Mouse (Mus musculus) heart, embryonic 14.5 days (tissue): ENCODE measurements at regions not wholly inside any gene's neighbourhood (a gene's known extent, or its start where the extent isn't known, plus 50 kb on each side); places are given as distances from the start of the nearest gene placed in this dataset.

Experiments
- ATAC-seq: fragments of 200-750 bp; cut with Nextera tagmentation; 2 replicates; pipeline ENCODE4 v1.8.0; 2017; ENCODE audit warnings: low read depth, moderate TSS enrichment; ENCODE audit not compliant: insufficient number of reproducible peaks, insufficient read depth, low FRiP score
- H3K27ac ChIP-seq, 2 experiments: fragments of 200-500 bp in 1 of 2; fragments of 300-500 bp in 1 of 2; sonication (generic) in 1 of 2; replicated peaks in 1 of 2; 2 replicates each; pipeline ENCODE4 v1.5.1; 2012 to 2014; ENCODE audit warnings: low read depth in 2 of 2, low read length in 2 of 2, control low read depth in 1 of 2, mild to moderate bottlenecking in 1 of 2, mixed read lengths in 1 of 2; ENCODE audit not compliant: control insufficient read depth in 1 of 2, insufficient read depth in 1 of 2
- H3K27me3 ChIP-seq: fragments of 300-500 bp; sonication (generic); 2 replicates; pipeline ENCODE4 v1.6.1; 2014; ENCODE audit warnings: mild to moderate bottlenecking, low read length, control low read depth; ENCODE audit not compliant: control insufficient read depth, insufficient read depth
- H3K36me3 ChIP-seq: fragments of 300-500 bp; sonication (generic); 2 replicates; pipeline ENCODE4 v1.6.1; 2014; ENCODE audit warnings: mild to moderate bottlenecking, control low read depth, low read length, mixed read lengths; ENCODE audit not compliant: control insufficient read depth, insufficient read depth
- H3K4me1 ChIP-seq, 2 experiments: fragments of 200-500 bp in 1 of 2; fragments of 300-500 bp in 1 of 2; sonication (generic) in 1 of 2; 2 replicates each; pipeline ENCODE4 v1.6.1; 2012 to 2014; ENCODE audit warnings: low read length in 2 of 2, control low read depth in 1 of 2, mixed read lengths in 1 of 2; ENCODE audit not compliant: control insufficient read depth in 2 of 2, insufficient read depth in 2 of 2
- H3K4me2 ChIP-seq: fragments of 300-500 bp; sonication (generic); 2 replicates; pipeline ENCODE4 v1.6.1; 2014; ENCODE audit warnings: mild to moderate bottlenecking, low read length
- H3K4me3 ChIP-seq, 2 experiments: fragments of 200-500 bp in 1 of 2; fragments of 300-500 bp in 1 of 2; sonication (generic) in 1 of 2; 2 replicates each; pipeline ENCODE4 v1.5.1; 2012 to 2014; ENCODE audit warnings: low read length in 2 of 2, mild to moderate bottlenecking in 2 of 2, control low read depth in 1 of 2, low read depth in 1 of 2, moderate library complexity in 1 of 2; ENCODE audit not compliant: control insufficient read depth in 1 of 2, insufficient read depth in 1 of 2
- H3K9ac ChIP-seq: fragments of 300-500 bp; sonication (generic); 2 replicates; pipeline ENCODE4 v1.6.1; 2014; ENCODE audit warnings: mild to moderate bottlenecking, low read length
- H3K9me3 ChIP-seq: fragments of 300-500 bp; sonication (generic); 2 replicates; pipeline ENCODE4 v1.6.1; 2016; ENCODE audit warnings: low read length, control low read depth; ENCODE audit not compliant: control insufficient read depth
- WGBS: fragments of 180-500 bp; shearing (Covaris S2); extraction: QIAGEN DNeasy Blood & Tissue Kit; methylation state at CpG from one replicate; pipeline ENCODE4 v1.1.7; 2014; 5-methylcytosine and 5-hydroxymethylcytosine counted together

DNA sequence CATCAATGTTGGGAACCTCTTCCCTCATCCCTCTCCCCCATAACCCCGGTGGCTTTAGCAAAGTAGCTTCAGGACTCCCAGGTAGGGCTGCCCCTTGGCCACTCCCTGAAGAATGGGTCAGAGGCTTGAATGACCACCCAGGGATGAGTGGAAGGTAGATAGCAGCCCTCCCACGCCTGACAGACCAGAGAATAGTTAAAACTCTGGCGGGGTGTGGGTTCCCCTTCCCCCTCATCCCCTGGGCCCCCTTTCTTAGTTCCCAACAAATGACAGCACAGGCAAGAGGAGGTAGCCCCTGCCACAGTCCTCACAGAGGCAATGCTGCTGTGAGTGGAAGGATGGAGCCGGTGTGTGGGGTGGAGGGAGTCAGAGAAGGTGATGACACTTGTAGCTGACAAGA lies 186.2 kb downstream of the Xxylt1 start:
- Histone ChIP-seq H3K36me3 (no peaks in the 10 kb centered on the region), H3K4me2 (no peak overlapping the region), H3K9ac (no peak overlapping the region), H3K4me3 (no peak overlapping the region), H3K27ac (no peak overlapping the region), H3K4me1 (no peaks in the 10 kb centered on the region), H3K9me3 (no peaks in the 10 kb centered on the region; the same call in 1 of the 2 replicates), H3K27me3 (no peaks in the 10 kb centered on the region)
- WGBS: 61% methylated on average over 4 of the region's 4 CpGs
- ATAC-seq: no peak

DNA sequence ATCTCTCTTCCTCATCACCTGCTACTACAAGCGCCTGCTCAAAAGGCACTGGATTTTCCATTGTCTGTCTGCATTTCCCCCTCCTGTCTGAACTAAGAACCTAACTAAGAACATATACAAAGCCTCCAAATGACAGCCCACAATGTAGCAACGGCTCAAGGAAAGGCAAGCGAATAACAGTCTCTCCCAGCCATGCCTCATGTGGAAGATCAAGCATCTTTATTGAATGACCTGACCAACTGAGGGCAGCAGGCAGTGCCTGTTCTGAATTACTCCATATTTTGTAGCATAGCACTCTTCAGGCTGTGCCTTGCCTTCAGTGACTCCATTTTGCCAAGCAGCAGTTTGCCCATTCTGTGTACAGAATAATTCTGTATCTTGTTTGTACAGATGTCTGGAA lies 183.9 kb downstream of the Xxylt1 start:
- Histone ChIP-seq H3K4me2 (no peak overlapping the region), H3K36me3 (no peaks in the 10 kb centered on the region), H3K9ac (no peak overlapping the region), H3K9me3 (no peaks in the 10 kb centered on the region), H3K27me3 (no peaks in the 10 kb centered on the region), H3K4me3 (no peak overlapping the region), H3K4me1 (no peaks in the 10 kb centered on the region), H3K27ac (no peak overlapping the region)
- 87% methylated on average over 3 of the region's 3 CpGs for WGBS
- no peak for ATAC-seq

DNA sequence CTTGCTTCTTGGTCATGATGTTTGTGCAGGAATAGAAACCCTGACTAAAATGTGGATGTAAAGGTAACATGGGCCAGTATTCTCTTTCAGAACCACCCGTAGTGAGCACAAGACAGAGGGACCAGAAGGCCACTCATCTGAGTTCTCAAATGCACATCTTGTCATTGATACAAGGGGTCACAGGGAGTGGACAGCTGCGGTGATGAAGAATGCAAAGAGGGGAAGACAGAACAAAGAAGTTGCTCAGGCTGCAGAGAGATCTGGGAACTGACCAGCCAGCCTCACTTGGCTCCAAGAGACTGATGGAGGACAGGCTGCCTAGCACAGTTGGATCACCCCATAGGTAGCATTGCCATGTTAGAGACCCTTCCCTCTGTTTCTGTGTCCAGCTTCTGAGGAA lies 181.1 kb downstream of the Xxylt1 start:
- Histone ChIP-seq H3K4me1 (no peaks in the 10 kb centered on the region), H3K4me3 (no peak overlapping the region), H3K27me3 (no peaks in the 10 kb centered on the region), H3K9ac (no peak overlapping the region), H3K27ac (no peak overlapping the region), H3K9me3 (peaks cover 18% of the 10 kb centered on the region; the same call in 1 of the 2 replicates), H3K36me3 (no peaks in the 10 kb centered on the region), H3K4me2 (no peak overlapping the region)
- ATAC-seq: no peak
- WGBS: 84% methylated on average over 2 of the region's 2 CpGs

DNA sequence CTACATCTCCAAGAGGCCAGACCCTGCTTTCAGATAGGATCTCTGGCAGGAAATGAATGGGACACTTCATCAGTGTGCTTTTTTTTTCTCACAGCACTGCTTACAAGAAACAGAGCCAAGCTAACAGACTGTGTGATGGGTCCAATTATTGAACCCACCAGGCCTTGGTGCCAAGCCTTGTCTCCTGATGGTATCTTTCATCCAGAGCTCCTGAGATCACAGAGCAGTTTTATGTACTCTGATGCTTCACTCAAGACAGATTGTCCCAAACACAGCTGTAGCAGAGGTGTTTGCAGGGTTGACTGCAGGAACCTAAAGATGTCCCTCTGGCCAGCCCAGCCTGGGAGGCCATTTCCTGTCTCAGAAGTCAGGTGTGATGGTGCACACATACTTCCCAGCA lies 179.9 kb downstream of the Xxylt1 start:
- Histone ChIP-seq H3K27ac (no peak overlapping the region), H3K4me3 (no peak overlapping the region), H3K4me1 (no peaks in the 10 kb centered on the region), H3K36me3 (no peaks in the 10 kb centered on the region), H3K9ac (no peak overlapping the region), H3K9me3 (peaks cover 18% of the 10 kb centered on the region; the same call in 1 of the 2 replicates), H3K4me2 (no peak overlapping the region), H3K27me3 (no peaks in the 10 kb centered on the region)
- no peak for ATAC-seq
